Mouse (Mus musculus): ENCODE measurements around the gene Blvra.
"Not testable (repeated sequence)": the region's sequence is repeated elsewhere in the genome, so short reads cannot be mapped to it uniquely, and the experiment has no call there.

Blvra gene

DNA sequence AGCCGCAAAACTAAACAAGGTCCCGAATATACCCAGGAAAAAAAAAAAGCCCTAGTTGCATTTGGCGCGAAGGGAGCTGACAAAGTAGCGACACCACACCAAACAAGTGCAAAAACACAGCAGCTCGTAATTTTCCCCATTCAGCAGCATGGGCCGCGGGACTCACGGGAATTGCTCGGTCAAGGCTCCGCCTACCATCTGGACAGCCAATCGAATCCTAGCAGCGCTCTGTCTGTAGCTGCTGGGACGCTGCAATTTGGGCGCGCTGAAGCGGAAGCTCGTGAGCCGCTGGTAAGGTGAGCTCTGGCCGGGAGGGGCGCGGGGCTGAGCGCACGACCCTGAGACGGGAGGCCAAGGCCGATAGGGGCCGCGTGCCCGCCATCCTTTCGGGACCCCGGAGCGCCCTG lies at the start of gene Blvra:
Gene Blvra (plus strand): TSS at position 231 of the 407 bp plus-strand sequence.
- DNase-seq, result peak; percentile 93

- no peak for DNase-seq
Observed at GRCm38 (mm10) chr2:127035006-127035605, 35.4 kb upstream of the Blvra start.

- no peak for DNase-seq
Observed at GRCm38 (mm10) chr2:127037299-127037698, 33.2 kb upstream of the Blvra start.

GRCm38 (mm10) chr2:127061471-127061870 lies 9.0 kb upstream of the Blvra start:
- no peak for DNase-seq

DNA sequence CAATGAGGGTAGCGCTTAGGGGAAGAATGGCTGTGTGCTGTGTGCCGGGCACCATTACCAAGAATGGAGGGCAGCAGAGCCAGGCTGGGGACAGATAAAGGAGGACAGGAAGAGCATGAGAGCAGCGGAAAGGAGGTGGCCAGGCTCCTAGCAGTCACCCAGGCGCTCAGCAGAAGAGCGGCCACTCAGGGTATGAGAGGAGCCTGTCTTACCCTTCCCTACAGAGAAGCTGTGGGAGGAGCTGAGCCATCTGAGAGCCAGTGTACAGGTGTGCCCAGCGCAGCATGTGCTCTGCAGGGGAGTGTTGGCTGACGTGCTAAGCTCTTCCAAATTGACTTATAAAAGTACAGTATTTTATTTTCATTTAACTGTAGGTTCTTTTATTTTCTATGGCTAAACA lies 1.7 kb upstream of the Blvra start:
- no peak for DNase-seq

GRCm38 (mm10) chr2:127069781-127070434 lies 557 bp upstream of the Blvra start:
- peak; percentile 11 for DNase-seq

DNA sequence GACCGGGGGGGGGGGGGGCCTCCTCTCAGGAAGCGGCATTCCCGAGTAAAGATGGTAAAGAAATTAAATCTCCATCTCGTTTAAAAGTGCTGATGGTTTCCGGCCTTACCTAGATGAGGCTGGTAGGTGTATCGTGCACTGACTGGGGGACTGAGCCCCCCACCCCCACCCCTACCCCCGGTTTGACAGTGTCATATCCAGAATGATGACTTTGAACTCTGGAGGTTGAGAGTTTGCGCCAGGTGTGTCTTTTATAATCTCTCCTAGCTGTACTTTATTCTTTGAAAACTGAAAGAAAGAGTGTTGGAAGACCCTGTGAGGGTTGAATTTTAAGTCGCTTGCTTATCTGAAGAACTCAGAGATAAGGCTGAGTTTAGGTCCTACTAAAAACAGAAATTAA lies 414 bp downstream of the Blvra start:
- DNase-seq, result no peak

DNA sequence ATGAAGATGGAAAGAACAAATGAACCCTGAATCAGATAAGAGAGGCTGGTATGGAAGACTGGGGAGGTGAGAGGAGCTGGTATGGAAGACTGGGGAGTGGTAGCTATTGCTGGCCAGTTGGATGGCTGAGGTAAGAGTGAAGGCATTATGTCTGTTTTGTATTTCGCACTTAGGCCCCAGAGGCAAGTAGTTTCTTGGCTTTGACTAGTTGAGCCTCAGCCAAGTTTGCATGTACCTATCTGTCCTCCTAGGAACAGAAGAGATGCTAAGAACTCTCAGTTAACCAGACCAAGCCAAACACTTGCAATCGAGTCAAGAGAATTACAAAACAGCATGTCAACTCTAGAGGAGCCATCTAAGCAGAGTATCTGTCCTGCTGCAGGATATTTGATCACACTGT lies 3.7 kb downstream of the Blvra start:
- DNase-seq, result no peak

GRCm38 (mm10) chr2:127077611-127078010 lies 7.1 kb downstream of the Blvra start:
- no peak for DNase-seq

DNA sequence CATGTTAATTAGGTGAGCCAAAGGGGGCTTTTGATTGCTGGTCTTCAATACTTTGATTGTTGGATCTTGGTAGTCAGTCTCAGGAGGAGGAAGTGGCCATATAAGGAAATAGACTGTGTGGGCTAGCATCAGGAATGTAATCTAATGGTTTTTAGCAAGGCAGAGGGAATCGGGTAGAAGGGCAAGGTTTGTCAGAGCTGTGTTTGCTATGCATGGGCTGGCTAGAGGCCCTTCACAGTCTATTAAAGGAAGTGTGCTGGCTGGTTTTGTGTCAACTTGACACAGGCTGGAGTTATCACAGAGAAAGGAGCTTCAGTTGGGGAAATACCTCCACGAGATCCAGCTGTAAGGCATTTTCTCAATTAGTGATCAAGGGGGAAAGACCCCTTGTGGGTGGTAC lies 8.6 kb downstream of the Blvra start:
- peak; percentile 38 for DNase-seq

DNA sequence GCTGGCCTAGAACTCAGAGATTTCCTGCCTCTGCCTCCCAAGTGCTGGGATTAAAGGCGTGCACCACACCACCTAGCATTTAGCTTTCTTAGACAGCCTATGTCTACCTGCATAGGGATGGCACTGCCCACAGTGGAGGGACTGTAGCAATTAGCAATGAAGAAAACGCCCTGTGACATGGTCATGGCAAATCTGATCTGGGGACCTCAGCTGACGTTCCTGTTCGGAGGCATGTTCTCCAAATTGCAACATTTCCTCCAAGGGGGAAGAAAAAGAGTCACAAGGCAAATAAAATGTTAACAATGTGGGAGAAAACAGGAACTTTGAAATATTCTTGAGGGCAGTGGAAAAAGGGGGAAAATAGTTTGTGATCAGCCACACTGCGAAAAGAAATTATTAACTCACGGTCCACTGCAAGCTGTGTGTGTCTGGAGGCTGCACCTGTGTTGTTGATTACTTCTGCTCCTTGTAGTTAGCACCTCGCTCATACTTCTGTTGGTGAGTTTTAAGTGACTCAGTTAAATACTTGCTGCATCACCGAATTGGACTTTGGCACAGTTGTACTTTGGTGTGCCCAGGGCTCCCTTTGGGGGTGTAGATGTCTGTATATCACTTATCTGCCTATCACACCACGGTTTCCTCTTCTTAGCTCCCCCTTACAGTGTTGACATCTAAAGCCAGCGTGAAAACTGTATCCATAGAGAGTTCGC lies 9.6 kb downstream of the Blvra start:
- peak; percentile 91 for DNase-seq

DNA sequence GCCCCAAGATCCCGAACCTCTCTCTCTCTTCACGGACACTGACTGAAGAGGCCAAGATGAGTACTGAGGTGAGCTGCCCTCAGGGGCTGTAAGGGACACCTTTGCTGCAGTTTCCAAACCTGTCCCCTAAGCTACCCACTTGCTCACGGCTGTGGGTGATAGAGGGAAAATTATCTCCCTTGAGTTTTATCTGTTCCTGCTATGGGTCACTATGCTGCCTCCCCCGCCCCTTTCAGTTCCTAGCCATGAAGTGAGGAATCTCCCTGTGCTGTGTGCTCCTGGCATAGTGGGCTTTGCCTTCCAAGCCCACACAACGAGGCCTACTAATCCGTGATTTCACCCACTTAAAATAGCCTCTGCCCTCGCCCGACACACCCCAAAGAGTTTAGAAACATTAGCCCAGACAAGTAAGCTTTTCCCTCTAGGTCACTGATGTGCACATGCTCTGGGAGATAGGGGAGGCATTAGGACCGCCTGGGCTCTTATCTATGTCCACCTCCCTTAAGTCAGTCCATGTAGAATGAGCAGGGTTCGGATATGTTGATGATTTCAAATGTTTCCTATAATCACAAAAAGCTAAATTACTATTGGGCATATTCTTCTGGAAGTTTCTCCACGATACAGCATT lies 10.2 kb downstream of the Blvra start:
- peak; percentile 24 for DNase-seq

DNA sequence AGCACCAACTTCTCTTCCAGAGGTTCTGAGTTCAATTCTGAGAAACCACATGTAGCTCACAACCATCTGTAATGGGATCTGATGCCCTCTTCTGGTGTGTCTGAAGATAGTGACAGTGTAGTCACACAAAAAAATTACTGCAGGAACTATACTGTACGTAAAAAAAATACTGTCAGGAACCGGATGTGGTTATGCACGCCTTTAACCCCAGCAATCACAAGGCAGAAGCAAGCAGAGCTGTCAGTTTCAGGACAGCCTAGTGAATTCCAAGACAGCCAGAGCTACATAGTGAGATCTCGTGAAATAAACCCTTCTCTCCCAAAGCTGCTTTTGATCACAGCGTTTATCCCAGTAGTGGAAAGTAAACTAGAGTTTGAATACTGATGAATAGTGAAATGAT lies 15.8 kb downstream of the Blvra start:
- no peak for DNase-seq

DNA sequence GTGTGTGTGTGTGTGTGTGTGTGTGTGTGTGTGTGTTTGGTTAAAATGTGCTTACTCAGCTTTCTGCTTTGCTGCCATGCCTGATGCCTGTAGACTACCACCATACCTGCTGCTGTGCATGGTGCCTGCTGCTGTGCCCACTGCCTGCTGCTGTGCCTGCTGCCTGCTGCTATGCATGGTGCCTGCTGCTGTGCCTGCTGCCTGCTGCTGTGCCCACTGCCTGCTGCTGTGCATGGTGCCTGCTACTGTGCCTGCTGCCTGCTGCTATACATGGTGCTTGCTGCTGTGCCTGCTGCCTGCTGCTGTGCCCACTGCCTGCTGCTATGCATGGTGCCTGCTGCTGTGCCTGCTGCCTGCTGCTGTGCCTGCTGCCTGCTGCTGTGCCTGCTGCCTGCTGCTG lies 19.7 kb downstream of the Blvra start:
- not testable (repeated sequence) for DNase-seq

GRCm38 (mm10) chr2:127092000-127092399 lies 21.5 kb downstream of the Blvra start:
- DNase-seq, result peak; percentile 29

- no peak for DNase-seq
Observed at GRCm38 (mm10) chr2:127108986-127109385, 38.5 kb downstream of the Blvra start.

GRCm38 (mm10) chr2:127121591-127122235 lies 51.2 kb downstream of the Blvra start:
- peak; percentile 55 for DNase-seq

- no peak for DNase-seq
Observed at GRCm38 (mm10) chr2:127128926-127129325, 58.5 kb downstream of the Blvra start.

DNA sequence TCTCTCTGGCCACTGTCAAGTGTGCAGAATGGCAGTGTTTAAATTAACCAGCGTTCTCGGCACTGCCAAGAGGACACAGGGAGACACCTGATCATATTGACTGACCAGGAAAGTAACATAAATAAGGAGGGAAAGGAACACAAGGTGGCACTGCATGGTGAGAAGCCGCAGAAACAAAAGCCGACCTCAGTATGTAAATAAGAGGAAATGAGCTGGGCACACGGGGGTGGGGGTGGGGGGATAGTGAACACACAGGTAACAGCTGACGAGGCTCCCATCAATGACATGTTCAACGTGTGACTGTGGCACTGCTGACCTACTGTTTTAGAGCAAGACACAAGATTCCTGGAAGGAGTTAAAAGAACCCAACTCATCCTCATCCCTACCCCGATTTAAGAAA lies 60.9 kb downstream of the Blvra start:
- no peak for DNase-seq

GRCm38 (mm10) chr2:127133621-127134461 lies 63.4 kb downstream of the Blvra start, which contains the start of gene Ncaph:
Gene Ncaph, minus strand, starts transcription at chr2:127133954.
- peak; percentile 93 for DNase-seq

DNA sequence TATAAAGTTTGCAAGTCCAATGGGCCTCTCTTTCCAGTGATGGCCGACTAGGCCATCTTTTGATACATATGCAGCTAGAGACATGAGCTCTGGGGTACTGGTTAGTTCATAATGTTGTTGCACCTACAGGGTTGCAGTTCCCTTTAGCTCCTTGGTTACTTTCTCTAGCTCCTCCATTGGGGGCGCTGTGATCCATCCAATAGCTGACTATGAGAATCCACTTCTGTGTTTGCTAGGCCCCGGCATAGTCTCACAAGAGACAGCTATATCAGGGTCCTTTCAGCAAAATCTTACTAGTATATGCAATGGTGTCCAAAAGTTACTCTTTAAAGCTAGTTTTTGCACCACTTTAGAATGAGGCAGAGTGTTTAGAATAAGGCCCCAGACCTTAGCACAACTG lies 64.8 kb downstream of the Blvra start:
- DNase-seq, result not testable (repeated sequence)

GRCm38 (mm10) chr2:127136979-127137378 lies 66.5 kb downstream of the Blvra start:
- peak; percentile 19 for DNase-seq
